Mouse (Mus musculus): Measurements from ENCODE around the gene Araf. TPM values are rescaled to one million over a fixed set of nuclear protein-coding genes. Genes with fewer than 3 reads are reported as not detected.
"Not testable (repeated sequence)": the region's sequence is repeated elsewhere in the genome, so short reads cannot be mapped to it uniquely, and the experiment has no call there.

Araf gene
- polyA plus RNA-seq, 1 experiment from 2014 or later: 118 TPM

GRCm38 (mm10) chrX:20793230-20793629 lies 4.4 kb upstream of the Araf start:
- Histone ChIP-seq H3K4me1 (replicated peaks; ENCODE audit: control insufficient read depth, insufficient read depth, low read length) (no peaks in the 10 kb centered on the region), H3K27me3 (ENCODE audit: control insufficient read depth, insufficient read depth, low read length) (no peaks in the 10 kb centered on the region), H3K9me3 (ENCODE audit: control insufficient read depth, low read length) (no peaks in the 10 kb centered on the region), H3K4me3 (ENCODE audit: low read depth, low read length) (no peak overlapping the region), H3K4me2 (replicated peaks; ENCODE audit: low read depth, low read length) (no peak overlapping the region), H3K36me3 (ENCODE audit: control insufficient read depth, insufficient read depth, low read length) (no peaks in the 10 kb centered on the region), H3K9ac (ENCODE audit: low read depth, low read length) (no peak overlapping the region), H3K27ac (ENCODE audit: low read depth, low read length) (no peak overlapping the region)
- whole genome bisulfite sequencing: 58% methylated on average over 7 of the region's 7 CpGs
- no peak for ATAC-seq (ENCODE audit: low FRiP score)
- DNase-seq (ENCODE audit: low spot score): no peak

DNA sequence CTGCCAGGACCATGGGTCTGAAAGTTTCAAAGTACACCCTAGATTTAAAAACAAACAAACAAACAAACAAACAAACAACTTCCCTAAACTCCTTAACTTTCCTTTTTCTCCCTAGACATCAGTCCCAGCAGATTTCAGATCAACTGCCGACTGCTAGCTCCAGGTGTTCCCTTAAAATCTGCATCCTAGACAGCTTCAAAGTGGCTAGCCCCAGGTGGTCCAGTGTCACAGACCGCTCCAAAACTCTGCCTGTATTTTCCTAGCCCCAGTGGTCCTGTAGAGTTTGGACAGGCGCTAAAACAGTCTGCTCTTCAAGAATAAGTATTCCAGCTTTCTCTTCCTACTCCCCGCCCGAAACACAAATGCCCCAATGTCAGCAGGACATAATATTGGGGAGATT lies 3.4 kb upstream of the Araf start:
- no peak for ATAC-seq (ENCODE audit: low FRiP score)
- WGBS: 30% methylated on average over 5 of the region's 5 CpGs

DNA sequence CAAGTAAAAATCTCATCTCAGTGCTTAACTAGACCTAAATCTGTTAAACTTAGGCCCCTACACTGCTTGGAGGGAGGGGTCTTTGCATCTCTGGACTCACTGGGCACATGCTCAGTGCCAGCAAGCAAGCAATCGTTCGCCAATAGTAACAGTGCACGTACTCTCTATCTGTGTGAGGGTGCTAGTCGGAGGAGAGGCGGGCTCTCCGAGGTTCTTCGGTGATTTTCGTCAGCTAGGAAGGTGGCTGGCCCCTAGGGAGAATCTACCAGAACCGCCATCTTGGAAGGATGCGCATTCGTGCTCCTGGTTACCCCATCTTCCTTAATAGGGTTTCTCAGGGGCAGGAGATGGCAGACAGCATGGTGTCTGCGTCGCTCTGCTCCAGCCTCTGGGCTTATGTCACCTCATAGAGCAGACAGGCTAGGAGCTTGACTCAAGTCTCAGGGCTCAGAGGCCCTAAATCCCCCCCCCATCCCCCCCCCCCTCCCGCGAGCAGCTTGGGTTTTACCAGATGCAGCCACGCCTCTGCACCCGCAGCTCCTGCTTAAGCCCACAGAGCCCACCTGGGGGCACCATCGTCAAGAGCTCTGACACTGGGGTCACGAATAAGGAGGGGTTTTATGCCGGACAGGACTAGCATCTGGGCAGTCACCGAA lies 655 bp downstream of the Araf start:
- Histone ChIP-seq H3K9ac (ENCODE audit: low read depth, low read length) (peak overlapping the region; percentile 71), H3K4me2 (replicated peaks; ENCODE audit: low read depth, low read length) (peak overlapping the region; percentile 36), H3K9me3 (ENCODE audit: control insufficient read depth, low read length) (no peaks in the 10 kb centered on the region), H3K27ac (ENCODE audit: low read depth, low read length) (peak overlapping the region; percentile 88), H3K36me3 (ENCODE audit: control insufficient read depth, insufficient read depth, low read length) (no peaks in the 10 kb centered on the region), H3K4me1 (replicated peaks; ENCODE audit: control insufficient read depth, insufficient read depth, low read length) (no peaks in the 10 kb centered on the region), H3K27me3 (ENCODE audit: control insufficient read depth, insufficient read depth, low read length) (no peaks in the 10 kb centered on the region), H3K4me3 (ENCODE audit: low read depth, low read length) (peak overlapping the region; percentile 43)
- WGBS: 11% methylated on average over 16 of the region's 21 CpGs
- ATAC-seq (ENCODE audit: low FRiP score) (peak; percentile 98), DNase-seq (ENCODE audit: low spot score) (peak; percentile 79)

More for the DNA sequence above, 3.4 kb upstream of the Araf start:
- Histone ChIP-seq H3K27ac (ENCODE audit: low read depth, low read length) (no peak overlapping the region), H3K27me3 (ENCODE audit: control insufficient read depth, insufficient read depth, low read length) (no peaks in the 10 kb centered on the region), H3K4me2 (replicated peaks; ENCODE audit: low read depth, low read length) (no peak overlapping the region), H3K4me1 (replicated peaks; ENCODE audit: control insufficient read depth, insufficient read depth, low read length) (no peaks in the 10 kb centered on the region), H3K9me3 (ENCODE audit: control insufficient read depth, low read length) (no peaks in the 10 kb centered on the region), H3K36me3 (ENCODE audit: control insufficient read depth, insufficient read depth, low read length) (no peaks in the 10 kb centered on the region), H3K9ac (ENCODE audit: low read depth, low read length) (no peak overlapping the region), H3K4me3 (ENCODE audit: low read depth, low read length) (no peak overlapping the region)
- DNase-seq (ENCODE audit: low spot score): no peak

GRCm38 (mm10) chrX:20798797-20799147 lies 1.2 kb downstream of the Araf start:
- DNase-seq (ENCODE audit: low spot score) (no peak), ATAC-seq (ENCODE audit: low FRiP score) (no peak)
- peak overlapping the region; percentile 43 for H3K4me3 ChIP-seq (ENCODE audit: low read depth, low read length)
- H3K4me2 ChIP-seq (replicated peaks; ENCODE audit: low read depth, low read length): peak overlapping the region; percentile 36
- 18% methylated on average over 7 of the region's 7 CpGs for WGBS
- H3K4me1 ChIP-seq (replicated peaks; ENCODE audit: control insufficient read depth, insufficient read depth, low read length): no peaks in the 10 kb centered on the region
- no peaks in the 10 kb centered on the region for H3K9me3 ChIP-seq (ENCODE audit: control insufficient read depth, low read length)
- peak overlapping the region; percentile 37; the same call in 1 of the 2 replicates for H3K9ac ChIP-seq (ENCODE audit: low read depth, low read length)
- H3K27ac ChIP-seq (ENCODE audit: low read depth, low read length): peak overlapping the region; percentile 88; the same call in 1 of the 2 replicates
- no peaks in the 10 kb centered on the region for H3K36me3 ChIP-seq (ENCODE audit: control insufficient read depth, insufficient read depth, low read length)
- H3K27me3 ChIP-seq (ENCODE audit: control insufficient read depth, insufficient read depth, low read length): no peaks in the 10 kb centered on the region

GRCm38 (mm10) chrX:20801456-20801855 lies 3.8 kb downstream of the Araf start:
- WGBS: 81% methylated on average over 2 of the region's 2 CpGs

DNA sequence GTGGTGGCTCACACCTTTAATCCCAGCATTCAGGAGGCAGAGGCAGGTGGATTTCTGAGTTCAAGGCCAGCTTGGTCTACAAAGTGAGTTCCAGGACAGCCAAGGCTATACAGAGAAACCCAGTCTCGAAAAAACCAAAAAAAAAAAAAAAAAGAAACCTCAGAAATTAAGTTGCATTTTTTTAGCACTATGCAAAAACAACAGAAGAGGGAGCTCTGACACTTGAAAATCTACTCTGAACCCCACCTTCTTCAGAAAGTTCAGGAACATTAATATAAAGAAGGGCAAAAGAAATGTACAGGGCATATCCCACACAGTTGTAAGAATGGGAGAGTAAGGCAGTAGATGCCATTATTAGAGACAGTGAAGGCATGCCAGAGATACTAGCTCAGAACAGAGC lies 6.7 kb downstream of the Araf start:
- H3K9ac ChIP-seq (ENCODE audit: low read depth, low read length); H3K36me3 ChIP-seq (ENCODE audit: control insufficient read depth, insufficient read depth, low read length); DNase-seq (ENCODE audit: low spot score); H3K4me3 ChIP-seq (ENCODE audit: low read depth, low read length); H3K27me3 ChIP-seq (ENCODE audit: control insufficient read depth, insufficient read depth, low read length); ATAC-seq (ENCODE audit: low FRiP score); H3K9me3 ChIP-seq (ENCODE audit: control insufficient read depth, low read length); H3K27ac ChIP-seq (ENCODE audit: low read depth, low read length); H3K4me2 ChIP-seq (replicated peaks; ENCODE audit: low read depth, low read length); H3K4me1 ChIP-seq (replicated peaks; ENCODE audit: control insufficient read depth, insufficient read depth, low read length): not testable (repeated sequence)
- 70% methylated on average over 1 of the region's 1 CpGs for WGBS

More at GRCm38 (mm10) chrX:20801456-20801855, 3.8 kb downstream of the Araf start:
- H3K27me3 ChIP-seq (ENCODE audit: control insufficient read depth, insufficient read depth, low read length): no peaks in the 10 kb centered on the region
- H3K9ac ChIP-seq (ENCODE audit: low read depth, low read length): no peak overlapping the region
- DNase-seq (ENCODE audit: low spot score) (no peak), ATAC-seq (ENCODE audit: low FRiP score) (no peak)
- H3K4me2 ChIP-seq (replicated peaks; ENCODE audit: low read depth, low read length): no peak overlapping the region
- H3K36me3 ChIP-seq (ENCODE audit: control insufficient read depth, insufficient read depth, low read length): no peaks in the 10 kb centered on the region
- H3K4me3 ChIP-seq (ENCODE audit: low read depth, low read length): no peak overlapping the region
- H3K9me3 ChIP-seq (ENCODE audit: control insufficient read depth, low read length): no peaks in the 10 kb centered on the region
- no peak overlapping the region for H3K27ac ChIP-seq (ENCODE audit: low read depth, low read length)
- H3K4me1 ChIP-seq (replicated peaks; ENCODE audit: control insufficient read depth, insufficient read depth, low read length): no peaks in the 10 kb centered on the region

GRCm38 (mm10) chrX:20806295-20806694 lies 8.7 kb downstream of the Araf start:
- H3K4me3 ChIP-seq (ENCODE audit: low read depth, low read length): no peak overlapping the region
- no peaks in the 10 kb centered on the region for H3K4me1 ChIP-seq (replicated peaks; ENCODE audit: control insufficient read depth, insufficient read depth, low read length)
- no peak for DNase-seq (ENCODE audit: low spot score)
- H3K4me2 ChIP-seq (replicated peaks; ENCODE audit: low read depth, low read length): no peak overlapping the region
- no peak overlapping the region for H3K27ac ChIP-seq (ENCODE audit: low read depth, low read length)
- H3K9me3 ChIP-seq (ENCODE audit: control insufficient read depth, low read length): no peaks in the 10 kb centered on the region
- 64% methylated on average over 1 of the region's 1 CpGs for WGBS
- H3K9ac ChIP-seq (ENCODE audit: low read depth, low read length): no peak overlapping the region
- ATAC-seq (ENCODE audit: low FRiP score): no peak
- no peaks in the 10 kb centered on the region for H3K27me3 ChIP-seq (ENCODE audit: control insufficient read depth, insufficient read depth, low read length)
- no peaks in the 10 kb centered on the region for H3K36me3 ChIP-seq (ENCODE audit: control insufficient read depth, insufficient read depth, low read length)

DNA sequence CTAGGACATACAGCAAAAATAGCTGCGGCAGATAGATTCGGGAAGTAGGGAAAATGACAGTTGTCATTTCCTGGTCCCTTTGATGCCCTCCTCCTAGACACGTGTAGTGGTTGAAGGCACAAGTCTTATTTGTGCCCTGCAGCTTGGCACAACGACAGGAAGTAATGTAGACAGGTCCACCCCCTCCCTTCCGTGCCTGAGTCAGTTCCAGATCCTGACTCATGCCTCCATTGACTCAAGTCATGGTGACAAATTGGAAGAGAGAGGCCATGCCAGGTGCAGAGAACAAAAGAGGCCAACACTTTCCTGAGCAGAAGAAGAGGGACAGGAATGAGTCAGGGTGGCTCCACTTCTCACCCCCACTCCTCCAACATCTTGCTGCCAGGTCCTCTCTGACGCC lies 19.4 kb downstream of the Araf start:
- DNase-seq (ENCODE audit: low spot score): no peak
- no peak overlapping the region for H3K9ac ChIP-seq (ENCODE audit: low read depth, low read length)
- H3K4me3 ChIP-seq (ENCODE audit: low read depth, low read length): no peak overlapping the region
- H3K4me1 ChIP-seq (replicated peaks; ENCODE audit: control insufficient read depth, insufficient read depth, low read length): no peaks in the 10 kb centered on the region
- H3K27me3 ChIP-seq (ENCODE audit: control insufficient read depth, insufficient read depth, low read length): no peaks in the 10 kb centered on the region
- no peak for ATAC-seq (ENCODE audit: low FRiP score)
- H3K36me3 ChIP-seq (ENCODE audit: control insufficient read depth, insufficient read depth, low read length): no peaks in the 10 kb centered on the region
- no peaks in the 10 kb centered on the region for H3K9me3 ChIP-seq (ENCODE audit: control insufficient read depth, low read length)
- H3K4me2 ChIP-seq (replicated peaks; ENCODE audit: low read depth, low read length): no peak overlapping the region
- 82% methylated on average over 6 of the region's 6 CpGs for WGBS
- no peak overlapping the region for H3K27ac ChIP-seq (ENCODE audit: low read depth, low read length)

- DNase-seq (ENCODE audit: low spot score) (peak; percentile 84), ATAC-seq (ENCODE audit: low FRiP score) (peak; percentile 94)
- H3K4me2 ChIP-seq (replicated peaks; ENCODE audit: low read depth, low read length): peak overlapping the region; percentile 25
- H3K27me3 ChIP-seq (ENCODE audit: control insufficient read depth, insufficient read depth, low read length): no peaks in the 10 kb centered on the region
- H3K9me3 ChIP-seq (ENCODE audit: control insufficient read depth, low read length): no peaks in the 10 kb centered on the region
- H3K4me1 ChIP-seq (replicated peaks; ENCODE audit: control insufficient read depth, insufficient read depth, low read length): no peaks in the 10 kb centered on the region
- peak overlapping the region; percentile 54; the same call in 1 of the 2 replicates for H3K27ac ChIP-seq (ENCODE audit: low read depth, low read length)
- no peaks in the 10 kb centered on the region for H3K36me3 ChIP-seq (ENCODE audit: control insufficient read depth, insufficient read depth, low read length)
- no peak overlapping the region for H3K4me3 ChIP-seq (ENCODE audit: low read depth, low read length)
- H3K9ac ChIP-seq (ENCODE audit: low read depth, low read length): no peak overlapping the region
- 20% methylated on average over 19 of the region's 19 CpGs for WGBS
Observed at GRCm38 (mm10) chrX:20819204-20819628, 21.6 kb downstream of the Araf start.
